23 mouse cellular contexts compared by ENCODE assay signal in the genomic region with DNA sequence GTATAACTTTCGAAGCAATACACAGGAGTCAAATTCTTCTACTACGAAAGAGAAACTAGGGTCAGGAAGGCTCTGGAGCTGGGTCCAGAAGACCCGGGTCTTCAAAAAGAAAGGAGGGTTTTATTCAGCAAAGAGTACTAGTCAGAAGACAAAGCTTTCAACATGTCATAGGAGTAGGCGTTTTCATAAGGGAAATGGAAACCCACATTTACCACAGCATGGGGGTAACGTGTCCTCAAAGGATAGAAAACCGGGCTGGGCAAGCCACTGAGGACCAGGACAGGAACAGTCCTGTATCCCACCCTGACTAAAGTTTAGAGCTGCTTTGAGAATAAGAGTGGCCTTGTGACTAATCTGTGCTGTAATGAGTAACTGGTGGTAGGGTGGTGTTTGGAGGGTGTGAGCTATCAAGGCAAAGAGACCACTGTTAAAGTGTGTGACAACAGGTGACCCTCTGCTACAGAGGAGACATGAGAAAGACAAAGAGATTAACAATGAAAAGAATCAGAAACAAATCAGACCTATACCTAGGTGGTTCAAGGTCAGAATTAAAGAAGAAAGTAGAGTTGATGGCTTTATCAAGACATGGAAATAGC. TPM values are rescaled to one million over a fixed set of nuclear protein-coding genes. Genes with fewer than 3 reads are reported as not detected.
DNase-seq lines count a peak whose midpoint lies in the region; ATAC-seq and TF ChIP-seq lines count a peak whose summit lies in the region.
"Had no signal": no experiment of that assay in that cellular context is flagged by ENCODE, and none has a peak within 500 bp of the region (broad histone marks: within the 10 kb centered on the region; RNA-seq: fewer than 3 reads in every experiment).

No protein-coding gene starts in this region.

- intact Hi-C loops in left cerebral cortex, postnatal 14 days (cut with DNase I): no loop called here

- DNase-seq in thymus, postnatal 0 days (ENCODE audit: low spot score): peak; percentile 65
- no peak for DNase-seq in thymus, adult 18-20 months
- peak; percentile 50 for DNase-seq in T-cell, adult 2 months (ENCODE audit: low spot score)
- peak; percentile 12 to 30 for DNase-seq in natural killer cell, adult 2 months (ENCODE audit: low spot score in 2 of 2)
- no peak for DNase-seq in frontal cortex, postnatal 14 days (ENCODE audit: low spot score in 2 of 2)
- no peak for DNase-seq in left cerebral cortex, postnatal 14 days (ENCODE audit: low spot score in 2 of 2)
- DNase-seq: cerebellum, adult 8-10 months; gastrocnemius, postnatal 36 days; heart, postnatal 10 days; liver, embryonic 13.5 days; lung, embryonic 14.5 days; right cerebral cortex, adult 18-20 months had no signal

- H3K27ac ChIP-seq in intestine, postnatal 0 days (ENCODE audit: low read depth, low read length): no peak overlapping the region
- H3K27ac ChIP-seq: forebrain, embryonic 13.5 days; heart, embryonic 10.5 days; hindbrain, embryonic 12.5 days; kidney, postnatal 0 days; limb, embryonic 13.5 days; liver, embryonic 13.5 days; neural tube, embryonic 13.5 days; stomach, embryonic 15.5 days had no signal

- H3K4me3 ChIP-seq in intestine, postnatal 0 days (ENCODE audit: low read depth, low read length): no peak overlapping the region
- H3K4me3 ChIP-seq: forebrain, embryonic 13.5 days; heart, embryonic 10.5 days; hindbrain, embryonic 12.5 days; limb, embryonic 13.5 days; liver, embryonic 13.5 days; neural tube, embryonic 13.5 days; stomach, embryonic 15.5 days had no signal

- ATAC-seq in inflammation-experienced regulatory T-cells, adult 6 months: peak; percentile 59
- no peak for ATAC-seq in intestine, postnatal 0 days
- ATAC-seq: forebrain, embryonic 13.5 days; intestine, embryonic 16.5 days had no signal

- no peak overlapping the region for H3K4me2 ChIP-seq in intestine, postnatal 0 days (replicated peaks; ENCODE audit: low read depth)
- H3K4me2 ChIP-seq: forebrain, embryonic 13.5 days; hindbrain, embryonic 12.5 days; limb, embryonic 13.5 days; liver, embryonic 13.5 days; lung, embryonic 14.5 days; neural tube, embryonic 13.5 days; stomach, embryonic 15.5 days had no signal

- no peaks in the 10 kb centered on the region for H3K36me3 ChIP-seq in intestine, postnatal 0 days (ENCODE audit: control insufficient read depth, insufficient read depth)
- H3K36me3 ChIP-seq: hindbrain, embryonic 12.5 days; limb, embryonic 13.5 days; liver, embryonic 13.5 days; neural tube, embryonic 13.5 days; stomach, embryonic 15.5 days had no signal

- 90% methylated on average over 6 of the region's 6 CpGs for WGBS in intestine, postnatal 0 days

- H3K4me1 ChIP-seq in intestine, postnatal 0 days (replicated peaks; ENCODE audit: control insufficient read depth, insufficient read depth, low read length): no peaks in the 10 kb centered on the region
- H3K4me1 ChIP-seq: stomach, embryonic 15.5 days had no signal

- H3K27me3 ChIP-seq in intestine, postnatal 0 days (replicated peaks; ENCODE audit: control insufficient read depth, insufficient read depth, low read length): no peaks in the 10 kb centered on the region
- H3K27me3 ChIP-seq: forebrain, embryonic 13.5 days; hindbrain, embryonic 12.5 days; limb, embryonic 13.5 days; liver, embryonic 13.5 days; neural tube, embryonic 13.5 days; stomach, embryonic 15.5 days had no signal

- no peak overlapping the region for H3K9ac ChIP-seq in intestine, postnatal 0 days (ENCODE audit: low read depth, low read length)
- H3K9ac ChIP-seq: forebrain, embryonic 13.5 days; hindbrain, embryonic 12.5 days; limb, embryonic 13.5 days; liver, embryonic 13.5 days; lung, embryonic 14.5 days; neural tube, embryonic 13.5 days; stomach, embryonic 15.5 days had no signal

- no peak for TF ChIP-seq CTCF in intestine, postnatal 0 days (IDR thresholded peaks at IDR 0.05; ENCODE audit: low read depth)

- H3K9me3 ChIP-seq in intestine, postnatal 0 days (ENCODE audit: control insufficient read depth): no peaks in the 10 kb centered on the region
- H3K9me3 ChIP-seq: forebrain, embryonic 13.5 days; heart, embryonic 10.5 days; hindbrain, embryonic 12.5 days; limb, embryonic 13.5 days; liver, embryonic 13.5 days; neural tube, embryonic 13.5 days; stomach, embryonic 15.5 days had no signal

RNA-seq across cellular contexts. Expression of a gene that starts 3.4 kb away (rescaled TPM):
- polyA plus RNA-seq in thymus, postnatal 0 days (2015; fragmentation: Nextera tagmentation; extraction: Ambion mirVana): 263 and 298 TPM in 2 replicates
- polyA plus RNA-seq in inflammation-experienced regulatory T-cells, adult 6 months (2017; shearing (Covaris generic)): 100 to 1,000 TPM in 2 of 3 experiments, 10 to 100 TPM in 1; 89.4 to 175 (median 126) TPM
- polyA plus RNA-seq in intestine, postnatal 0 days (2015; fragmentation: Nextera tagmentation; extraction: Ambion mirVana): 74.1 and 86.3 TPM in 2 replicates
- 10 to 100 TPM; 52.2 to 62.3 TPM for total RNA-seq in left cerebral cortex, postnatal 14 days (2021)
- total RNA-seq: MEL had no signal

RNA-seq across cellular contexts. Expression of a gene that starts 32.6 kb away (rescaled TPM):
- 66.6 and 104 TPM in 2 replicates for polyA plus RNA-seq in thymus, postnatal 0 days (2015; fragmentation: Nextera tagmentation; extraction: Ambion mirVana)
- 100 to 1,000 TPM in 2 of 3 experiments, 10 to 100 TPM in 1; 86.1 to 165 (median 108) TPM for polyA plus RNA-seq in inflammation-experienced regulatory T-cells, adult 6 months (2017; shearing (Covaris generic))
- polyA plus RNA-seq in intestine, postnatal 0 days (2015; fragmentation: Nextera tagmentation; extraction: Ambion mirVana): 21.2 and 26.5 TPM in 2 replicates
- total RNA-seq in left cerebral cortex, postnatal 14 days (2021): under 1 TPM; 0.17 to 0.31 TPM
- total RNA-seq: MEL had no signal

Comparison
In these comparisons a context has a peak if more than half of its experiments do, and no peak if none do; other contexts are left out.
1. DNase-seq: peak in thymus, postnatal 0 days (single experiment), T-cell, adult 2 months (single experiment) and natural killer cell, adult 2 months (2 of 2); none in thymus, adult 18-20 months (0 of 2), frontal cortex, postnatal 14 days (0 of 2) and left cerebral cortex, postnatal 14 days (0 of 2).